Mouse (Mus musculus) heart, postnatal 14 days (tissue): Measurements from ENCODE around the gene Mtm1. TPM values are rescaled to one million over a fixed set of nuclear protein-coding genes. Genes with fewer than 3 reads are reported as not detected.

Source experiments
- DNase-seq, 2 experiments: peaks; one replicate each; pipeline ENCODE4 v3.0.0; 2021 to 2022
- intact Hi-C: fragments of 180-260 bp; cut with DNase I; formaldehyde crosslinking; loops from one replicate; pipeline ENCODE4 v1.15.1; 2025
- long read RNA-seq, 2 experiments: library from polyadenylated mRNA; stranded (forward); transcript quantifications; one replicate each; pipeline ENCODE4 v2.0.0; 2021
- total RNA-seq, 2 experiments: library from RNA; stranded (reverse); gene quantifications; 2 replicates each; pipeline ENCODE4 v1.2.3; 2021

The Mtm1 gene
- total RNA-seq, result 10 to 100 TPM; 21.0 to 21.8 TPM
- long read RNA-seq, experiment 1, transcript Mtm1-203 (15 exons, 3,379 nt), result major isoform, 26 of 33 reads
- long read RNA-seq, experiment 1, partial matches to known transcripts, result 4 of 33 reads
- long read RNA-seq, experiment 1, other reads (novel, unspliced or antisense), result 3 of 33 reads
- long read RNA-seq, experiment 2, transcript Mtm1-203 (15 exons, 3,379 nt), result major isoform, 29 of 40 reads
- long read RNA-seq, experiment 2, partial matches to known transcripts, result 2 of 40 reads
- long read RNA-seq, experiment 2, other reads (novel, unspliced or antisense), result 9 of 40 reads

DNA sequence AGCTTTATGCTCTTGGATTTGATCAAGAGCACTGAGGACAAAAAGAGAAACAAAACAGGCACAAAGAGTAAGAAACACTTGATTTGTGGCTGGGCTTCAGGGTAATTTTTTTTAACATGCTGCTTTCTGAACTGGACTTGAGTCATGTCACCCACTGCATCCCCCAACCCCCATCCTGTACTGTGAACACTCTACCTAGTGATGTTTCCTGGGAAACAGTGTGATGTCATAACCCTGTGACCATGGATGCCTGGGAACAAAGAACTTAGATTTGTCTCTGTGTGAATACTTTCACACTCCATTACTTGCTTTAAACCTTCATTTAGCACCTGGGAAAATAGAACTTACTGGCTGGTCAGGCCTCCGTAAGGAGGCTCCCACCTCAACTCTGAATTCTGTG lies at the start of gene Mtm1:
TSS of gene Mtm1 (plus strand) at position 301 of the 400 bp plus-strand sequence.
- intact Hi-C loops, result no loop called here
- DNase-seq, result no peak

DNA sequence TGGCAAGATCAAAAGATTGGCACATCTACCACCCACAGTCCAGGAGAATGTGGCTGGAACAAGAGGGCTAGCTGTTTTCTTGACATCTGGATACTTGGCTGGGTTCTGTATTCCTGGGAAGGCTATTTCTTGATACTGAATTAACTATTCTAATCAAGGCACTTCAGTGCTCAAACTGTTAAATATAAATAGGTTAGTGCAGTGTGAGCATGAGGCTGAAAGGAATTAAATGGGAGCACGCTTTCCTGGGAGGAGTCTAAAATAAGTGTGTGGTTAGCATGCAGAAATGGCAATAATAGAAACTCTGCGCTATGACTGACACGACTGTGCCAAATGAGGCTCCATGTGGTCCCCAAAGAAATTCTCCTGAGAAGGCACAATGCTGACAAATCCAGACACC lies 29.0 kb upstream of the Mtm1 start:
- intact Hi-C loops, result no loop called here
- no peak for DNase-seq

DNA sequence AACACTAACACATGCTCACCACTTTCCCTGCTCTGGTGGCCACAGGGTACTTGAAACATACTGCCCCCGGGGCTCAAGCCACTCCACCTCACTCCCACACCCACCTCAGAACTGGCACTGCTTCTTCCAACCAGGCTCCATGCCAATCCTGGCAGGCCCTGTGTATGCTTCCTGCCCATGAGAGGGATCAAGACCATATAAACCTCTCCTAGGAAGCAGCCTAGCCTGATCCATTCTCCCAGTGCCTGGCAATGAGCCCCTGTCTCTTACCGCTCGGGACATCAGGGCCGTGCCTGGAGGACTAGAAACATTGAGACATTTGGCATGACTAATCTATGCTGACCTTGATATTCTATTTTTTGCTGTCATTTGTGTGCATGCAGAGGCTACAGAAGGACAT lies 26.9 kb upstream of the Mtm1 start:
- intact Hi-C loops, result no loop called here
- peak; percentile 29 to 38 for DNase-seq

DNA sequence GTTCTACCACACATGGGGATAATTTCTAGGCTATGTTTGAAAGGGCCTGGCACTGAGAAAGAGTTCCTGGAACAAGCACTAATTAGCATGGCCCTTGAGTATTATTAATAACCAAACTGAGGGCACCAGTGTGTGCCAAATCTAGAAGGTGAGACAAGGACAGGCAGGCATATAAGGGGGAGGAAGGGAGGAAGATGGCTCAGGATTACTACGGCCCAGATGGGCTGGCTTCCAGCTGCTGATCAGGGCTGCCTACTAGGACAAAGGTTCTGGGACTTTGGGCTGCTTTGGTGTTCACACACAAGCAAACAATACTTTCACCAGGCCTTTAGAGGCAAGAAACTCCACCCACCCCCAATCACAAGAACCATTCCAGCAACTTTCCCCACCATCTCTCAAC lies 24.2 kb upstream of the Mtm1 start:
- intact Hi-C loops, result no loop called here
- DNase-seq, result peak; percentile 26 to 47

DNA sequence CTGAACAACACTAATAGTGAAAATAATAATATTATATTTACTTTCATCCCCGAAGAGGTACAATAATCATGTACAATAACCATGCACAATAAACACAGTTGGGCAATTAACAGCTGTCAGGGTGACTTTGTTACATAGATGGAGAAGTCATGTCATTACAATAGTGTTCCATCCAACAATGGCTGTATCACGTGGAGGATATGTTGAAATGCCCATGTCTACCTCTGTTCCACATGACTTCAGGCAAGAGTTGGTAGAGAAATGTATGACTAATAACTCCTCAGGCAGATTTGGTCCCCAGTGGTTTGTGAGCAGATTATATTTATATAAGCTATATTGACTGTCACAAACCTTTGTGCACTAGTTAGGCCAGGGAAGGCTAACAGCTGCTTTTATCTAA lies 5.8 kb upstream of the Mtm1 start:
- intact Hi-C loops, result no loop called here
- DNase-seq, result no peak

DNA sequence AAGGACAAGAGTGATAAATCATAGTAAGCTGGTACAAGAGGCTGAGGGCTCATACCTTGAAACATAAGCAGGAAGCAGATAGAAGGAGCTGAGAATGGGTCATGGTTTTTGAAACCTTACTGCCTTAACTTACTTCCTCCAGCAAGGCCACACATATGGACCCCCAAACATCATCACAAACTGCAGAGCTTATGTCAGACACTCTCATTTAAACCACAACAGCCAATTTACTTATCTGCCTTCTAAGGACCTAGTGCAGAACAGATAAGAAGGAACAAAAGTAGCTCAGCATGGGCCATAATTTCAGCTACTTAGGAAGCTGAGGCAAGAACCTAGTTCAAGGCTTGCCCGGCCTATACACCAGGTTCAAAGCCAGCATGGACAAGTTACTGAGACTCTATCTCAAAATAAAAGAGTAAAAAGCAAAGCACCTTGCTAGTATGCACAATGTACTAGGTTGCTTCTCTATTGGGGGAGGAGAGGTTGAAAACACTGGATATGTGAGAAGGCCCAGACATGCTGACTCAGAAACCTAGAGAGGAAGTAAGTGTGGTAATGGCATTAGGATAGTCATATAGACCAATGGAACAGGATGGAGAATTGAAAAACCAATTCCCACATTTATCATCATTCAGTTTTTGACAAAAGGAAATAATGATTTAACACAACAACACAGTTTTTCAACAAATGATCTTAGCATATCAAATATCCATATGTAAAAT lies 4.6 kb upstream of the Mtm1 start:
- intact Hi-C loops, result no loop called here
- no peak for DNase-seq

DNA sequence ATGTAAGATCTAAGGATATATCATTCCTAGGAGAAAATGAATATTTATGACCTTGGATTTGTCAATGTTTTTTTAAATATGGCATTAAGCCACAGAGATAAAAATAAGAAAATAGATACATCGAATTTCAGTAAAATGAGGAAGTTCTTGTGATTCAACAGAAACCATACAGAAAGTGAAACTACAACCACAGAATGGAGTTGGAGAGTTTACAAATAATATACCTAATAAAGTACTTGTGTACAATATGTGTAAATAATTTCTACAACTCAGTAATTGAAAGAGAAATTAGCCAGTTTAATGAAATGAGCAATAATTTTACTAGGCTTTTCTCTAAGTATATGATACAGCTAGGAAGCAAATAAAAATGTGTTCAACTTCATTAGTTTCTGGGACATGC lies 4.0 kb upstream of the Mtm1 start:
- intact Hi-C loops, result no loop called here
- DNase-seq, result no peak

DNA sequence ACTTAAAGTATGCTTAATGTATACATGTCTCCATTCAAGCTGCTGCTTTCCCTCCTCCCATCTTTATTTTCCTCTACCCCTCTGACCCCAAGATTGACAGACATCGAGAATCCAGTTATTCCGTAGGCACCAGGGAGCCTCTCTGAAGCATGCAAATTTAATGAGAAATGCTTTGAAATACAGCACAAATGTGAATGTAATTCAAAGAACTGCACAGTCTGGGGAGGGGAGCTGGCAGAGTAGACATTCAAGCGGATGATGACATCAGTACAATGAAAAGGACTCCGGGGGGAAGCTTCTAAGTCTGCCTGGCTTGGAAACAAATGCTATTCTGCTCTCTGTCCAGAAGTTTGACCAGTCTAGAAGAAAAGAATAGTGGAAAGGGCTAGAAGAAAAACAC lies 2.3 kb downstream of the Mtm1 start:
- DNase-seq, result no peak
- intact Hi-C loops, result no loop called here

DNA sequence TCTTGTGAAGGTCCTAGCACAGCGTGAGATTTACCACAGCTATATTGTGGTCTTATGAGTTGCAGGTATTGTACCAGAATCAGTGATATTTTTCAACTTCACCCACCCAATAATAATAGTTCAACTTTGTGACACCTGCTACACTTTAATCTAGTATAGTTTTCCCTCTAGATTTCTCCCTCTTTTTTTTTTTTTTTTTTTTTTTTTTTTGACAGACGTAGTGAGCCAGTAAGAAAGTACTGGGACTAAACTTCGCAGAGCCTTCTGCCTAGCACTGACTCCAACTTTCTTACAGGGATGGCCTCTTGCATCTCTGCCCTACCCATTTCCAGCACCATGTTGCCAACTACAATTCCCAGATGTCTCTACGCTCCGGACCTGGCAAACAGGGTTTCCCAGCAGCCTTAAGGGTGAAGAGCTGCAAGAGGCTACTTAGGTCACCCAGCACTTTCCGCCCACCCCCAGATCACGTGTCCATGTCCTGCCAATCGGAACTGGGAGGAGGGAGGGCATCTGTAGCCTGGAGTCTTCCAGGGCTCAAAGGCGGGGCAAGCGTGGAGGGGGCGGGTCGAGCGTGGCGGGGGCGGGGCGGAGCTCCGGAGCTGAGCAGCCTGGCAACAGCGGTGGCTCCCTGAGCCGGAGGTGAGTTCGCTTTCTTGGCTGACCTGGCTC lies 4.0 kb downstream of the Mtm1 start:
- intact Hi-C loops, result loop anchor here (2.0 kb wide), 1 partner anchor 162 kb away; no protein-coding TSS in a partner anchor
- DNase-seq, result peak; percentile 78 to 82

DNA sequence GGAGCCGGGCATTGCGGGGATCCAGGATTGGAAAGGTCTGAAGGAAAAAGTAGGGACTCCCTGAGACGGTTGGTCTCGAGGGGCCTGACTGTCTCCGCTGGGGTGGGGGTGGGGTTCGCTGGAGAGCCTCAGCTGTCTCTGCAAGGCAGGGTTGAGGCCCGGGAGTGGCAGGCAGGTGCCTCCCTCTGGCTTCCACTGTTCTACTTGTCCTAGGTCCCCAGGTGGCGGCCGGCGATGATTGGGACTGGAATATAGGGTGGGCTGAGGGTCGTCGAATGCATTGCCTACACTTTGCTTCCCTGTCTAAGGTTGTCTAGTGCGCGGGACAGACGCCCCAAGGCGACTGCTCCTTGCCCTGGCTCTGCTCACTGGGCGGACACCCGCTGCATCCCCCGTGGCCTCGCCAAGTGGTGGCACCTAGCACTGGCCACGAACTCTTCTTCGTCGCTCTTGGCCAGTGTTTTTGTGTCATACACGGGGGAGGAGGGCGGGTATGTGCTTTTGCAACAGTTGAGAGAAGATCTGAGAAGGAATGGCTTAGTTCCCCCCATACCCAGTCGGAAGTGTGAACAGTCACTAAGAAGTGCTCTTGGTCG lies 4.6 kb downstream of the Mtm1 start:
- peak in 1 of 2 experiments; percentile 36 for DNase-seq
- intact Hi-C loops, result loop anchor here (2.0 kb wide), 1 partner anchor 162 kb away; no protein-coding TSS in a partner anchor

DNA sequence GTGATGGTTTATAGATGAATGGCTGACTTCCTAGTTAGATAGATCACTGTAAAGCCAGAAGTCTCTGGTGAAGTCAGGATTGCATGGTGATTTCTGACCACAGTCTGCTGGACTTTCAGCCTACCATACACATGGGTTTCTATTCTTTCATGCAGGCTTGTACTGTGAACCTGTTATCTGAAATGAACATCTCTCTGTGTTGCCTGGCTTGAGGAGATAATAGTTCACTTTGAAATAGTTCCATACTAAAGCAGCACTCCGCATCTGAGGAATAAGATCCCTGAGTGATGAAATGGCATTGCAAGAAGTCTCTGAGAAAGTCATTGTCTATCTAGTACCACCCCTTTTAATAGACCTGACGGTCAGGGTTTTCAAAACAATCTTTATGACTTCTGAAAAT lies 6.3 kb downstream of the Mtm1 start:
- intact Hi-C loops, result no loop called here
- no peak for DNase-seq

DNA sequence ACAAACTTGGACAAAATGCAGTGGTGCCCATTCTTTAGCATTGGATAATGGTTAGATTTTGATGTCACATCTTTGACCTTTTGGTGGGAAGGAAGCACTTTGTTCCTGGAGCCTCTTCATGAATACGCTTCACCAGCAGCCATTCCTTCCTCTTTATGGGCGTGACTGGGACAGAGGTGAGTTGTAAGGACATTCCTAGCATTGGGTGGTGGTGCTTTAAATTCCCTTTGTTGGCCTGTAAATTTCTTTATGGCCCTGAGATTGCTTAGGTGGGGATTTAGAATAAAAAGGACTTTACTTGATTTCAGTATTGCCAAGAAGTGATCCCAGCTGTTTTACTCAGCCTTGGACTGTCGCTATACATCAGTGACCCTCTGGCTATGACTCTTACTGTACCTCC lies 8.3 kb downstream of the Mtm1 start:
- DNase-seq, result no peak
- intact Hi-C loops, result no loop called here

DNA sequence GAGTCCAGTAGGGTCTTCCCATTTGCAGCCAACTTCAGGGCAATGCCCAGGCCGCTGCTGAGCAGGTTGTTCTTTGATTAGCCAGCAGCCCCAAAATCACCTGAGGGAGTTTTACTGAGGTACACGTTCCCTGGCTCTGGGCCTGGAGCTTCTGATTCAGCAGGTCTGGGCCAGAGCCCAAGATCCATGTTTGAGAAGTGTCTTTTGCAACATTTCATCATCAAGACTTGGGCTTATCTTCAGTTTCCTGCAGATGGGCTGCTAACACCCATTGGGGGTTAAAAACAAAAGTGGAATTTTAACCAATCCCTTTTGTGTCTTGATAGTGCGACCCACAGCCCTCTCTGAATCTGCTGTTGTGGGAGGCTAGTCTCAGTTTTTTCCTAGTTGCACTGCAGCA lies 10.3 kb downstream of the Mtm1 start:
- no peak for DNase-seq
- intact Hi-C loops, result no loop called here

DNA sequence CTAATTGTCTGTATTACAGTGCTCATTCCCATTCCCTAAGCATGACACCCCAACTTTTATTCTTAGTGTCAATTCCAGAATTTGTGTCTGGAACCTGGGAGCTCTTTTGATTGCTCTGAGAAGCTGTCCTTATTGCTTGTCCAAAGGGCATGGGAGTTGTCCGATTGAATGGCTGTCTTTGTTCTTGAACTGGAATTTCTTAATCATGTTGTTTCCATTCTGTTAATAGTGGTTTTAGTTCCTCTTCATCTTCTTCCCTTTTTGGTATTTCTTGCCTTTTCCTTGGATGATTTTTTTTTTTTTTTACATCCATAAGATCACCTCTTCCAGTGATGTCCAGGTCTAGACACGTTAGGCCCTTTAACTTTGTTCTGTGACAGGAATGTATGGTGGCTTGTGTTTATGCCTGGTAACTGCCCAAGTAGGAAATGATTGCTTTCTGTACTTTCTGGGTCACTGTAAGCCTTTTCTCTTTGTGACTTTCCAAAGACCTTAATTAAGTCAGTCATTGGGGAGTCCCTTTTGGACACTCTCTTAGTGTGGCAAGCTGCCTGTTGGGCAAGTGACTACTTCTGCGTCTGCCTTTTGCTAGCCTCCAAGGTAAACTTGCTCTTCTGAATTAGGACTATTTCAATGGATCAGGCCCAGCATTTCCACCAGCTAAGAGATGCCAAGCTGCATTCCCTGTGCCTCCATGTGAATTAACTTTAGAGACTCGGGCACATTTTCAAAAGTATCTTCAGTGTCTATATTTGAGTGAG lies 12.3 kb downstream of the Mtm1 start:
- intact Hi-C loops, result no loop called here
- DNase-seq, result no peak

DNA sequence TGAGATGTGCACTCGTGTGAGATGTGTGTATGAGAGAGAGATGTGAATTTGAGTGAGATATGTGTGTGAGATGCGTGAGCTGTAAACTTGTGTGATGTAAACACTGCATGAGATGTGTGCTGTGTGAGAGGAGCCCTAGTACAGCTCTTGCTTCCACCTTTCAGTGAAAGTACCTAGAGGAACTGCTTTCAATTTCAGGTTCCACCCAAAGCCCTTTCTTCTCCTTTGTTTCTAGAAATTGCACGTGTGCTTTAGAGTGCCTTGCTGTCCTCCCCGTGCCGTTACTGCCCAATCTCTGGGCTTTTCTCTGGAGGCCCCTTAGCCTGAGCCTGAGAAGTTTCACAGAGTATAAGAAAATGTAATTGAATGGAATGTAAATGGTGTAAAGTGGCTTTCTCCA lies 16.3 kb downstream of the Mtm1 start:
- no peak for DNase-seq
- intact Hi-C loops, result no loop called here

DNA sequence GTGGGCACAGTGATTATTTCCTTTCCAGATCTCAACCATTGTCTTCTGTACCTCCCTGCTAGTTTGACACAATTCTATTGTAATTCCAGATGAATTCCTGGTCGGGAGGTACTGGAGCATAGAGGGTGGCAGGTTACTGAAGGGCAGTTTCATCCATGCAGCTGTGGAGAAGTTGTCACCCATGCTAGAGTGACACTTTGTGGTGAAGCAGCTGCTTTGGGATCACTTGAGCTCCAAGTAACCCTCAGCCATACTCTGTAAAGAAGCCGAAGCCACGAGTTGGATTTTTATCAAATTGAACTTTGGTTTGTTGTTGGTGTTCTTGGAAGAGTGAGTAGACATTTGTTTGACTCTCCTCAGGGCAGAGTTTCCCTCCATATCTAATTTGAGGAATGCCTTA lies 17.6 kb downstream of the Mtm1 start:
- DNase-seq, result no peak

DNA sequence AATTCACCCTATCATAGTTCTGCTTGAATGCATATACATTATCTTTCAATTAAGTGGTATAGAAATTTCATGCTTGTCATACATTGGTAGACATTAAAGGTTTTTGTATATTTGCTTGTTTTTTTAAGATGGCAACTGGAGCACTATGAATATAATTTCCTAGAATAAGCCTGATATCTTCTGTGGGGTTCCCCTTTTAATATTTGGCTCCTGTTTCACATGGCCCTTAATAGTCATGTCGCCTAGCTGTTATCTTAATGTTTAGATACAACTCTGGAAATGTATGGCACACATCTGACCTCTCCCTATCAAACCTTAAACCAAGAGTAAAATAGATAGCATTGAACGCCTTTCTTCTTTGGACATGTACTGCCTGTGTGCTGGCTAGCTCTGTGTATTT lies 20.3 kb downstream of the Mtm1 start:
- intact Hi-C loops, result no loop called here
- no peak for DNase-seq

More for the DNA sequence above, 17.6 kb downstream of the Mtm1 start:
- intact Hi-C loops, result no loop called here

DNA sequence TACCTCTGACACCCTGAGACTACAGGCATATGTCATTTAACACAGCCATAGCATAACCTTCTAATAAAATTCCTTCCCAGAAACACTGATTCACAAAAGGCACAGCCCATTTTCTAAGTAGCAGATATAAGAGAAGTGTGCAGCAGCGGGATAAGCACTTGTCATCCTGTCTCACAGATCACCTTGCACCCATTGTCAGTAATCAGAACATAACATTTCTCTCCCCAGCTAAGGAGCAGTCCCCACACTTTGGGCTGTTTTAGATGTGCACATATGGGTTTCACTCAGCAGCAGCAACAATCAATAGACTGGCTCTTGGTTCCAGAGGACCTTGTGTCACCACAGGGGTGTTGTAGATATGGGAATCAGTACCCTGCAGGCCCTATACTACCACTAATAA lies 45.9 kb downstream of the Mtm1 start:
- intact Hi-C loops, result no loop called here
- DNase-seq, result no peak

DNA sequence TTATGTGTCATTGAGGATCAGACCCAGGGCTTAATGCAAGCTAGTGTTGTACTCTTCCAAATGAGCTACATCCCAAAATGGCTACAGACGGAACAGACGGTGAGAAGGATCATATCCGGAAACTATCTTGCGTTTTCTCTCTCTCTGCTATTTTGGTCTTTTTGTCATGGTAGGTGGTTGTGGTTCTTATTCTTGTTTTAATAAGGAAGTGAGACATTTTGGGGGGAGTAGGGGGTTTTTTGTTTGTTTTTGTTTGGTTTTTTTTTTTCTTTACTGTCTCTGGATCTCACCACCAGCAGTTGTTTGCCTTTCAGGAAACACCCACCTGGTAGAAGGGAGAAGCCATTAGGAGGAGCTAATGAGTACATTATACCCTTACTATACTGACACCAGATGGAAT lies 50.3 kb downstream of the Mtm1 start:
- no peak for DNase-seq
- intact Hi-C loops, result no loop called here

DNA sequence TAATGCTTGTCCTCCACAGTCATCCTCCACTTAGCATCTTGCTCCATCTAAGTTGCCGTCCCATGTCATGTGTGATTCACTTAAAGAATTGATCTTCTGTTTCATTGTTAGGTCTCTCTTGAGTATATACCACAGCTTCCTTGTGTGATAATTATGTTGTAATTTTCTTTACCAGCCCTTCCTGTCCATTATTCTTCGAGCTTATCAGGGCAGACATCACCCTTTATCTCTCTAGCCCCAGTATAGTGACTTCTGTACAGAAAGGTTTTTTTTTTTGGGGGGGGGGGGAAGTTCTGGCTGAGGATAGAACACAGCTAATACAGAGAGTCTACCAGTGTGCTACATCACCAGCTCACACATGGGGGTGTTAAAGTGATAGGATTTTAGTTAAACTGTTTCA lies 53.7 kb downstream of the Mtm1 start:
- no peak for DNase-seq
- intact Hi-C loops, result no loop called here

DNA sequence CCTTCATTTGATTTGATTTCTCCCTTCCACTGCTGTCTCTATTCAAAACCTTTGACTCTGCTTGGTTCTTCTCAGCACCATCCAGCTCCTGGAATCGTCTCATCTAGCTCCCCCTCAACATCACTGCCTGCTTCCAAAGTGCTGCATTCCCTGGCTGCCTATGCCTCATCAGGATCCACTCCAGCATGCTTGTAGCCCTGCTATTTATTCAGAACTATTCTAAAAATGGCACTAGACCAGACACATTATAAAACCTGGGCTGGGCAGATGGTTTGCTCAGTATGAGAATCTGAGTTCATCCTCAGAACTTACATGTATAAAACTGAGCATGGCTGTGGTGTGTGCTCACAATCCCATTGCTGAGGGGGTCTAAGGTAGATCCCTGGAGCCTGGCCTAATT lies 58.4 kb downstream of the Mtm1 start:
- DNase-seq, result no peak
- intact Hi-C loops, result no loop called here
